Mouse (Mus musculus) urinary bladder, adult 18-20 months (tissue): ENCODE measurements around the gene Xpr1.

ENCODE experiments used
- DNase-seq, 2 experiments: peaks; one replicate each; pipeline ENCODE4 v3.0.0; 2022; ENCODE audit warnings: low spot score in 2 of 2, mixed read lengths in 2 of 2

Xpr1 gene

GRCm38 (mm10) chr1:155407697-155408576 is 9.3 kb downstream of the Xpr1 start:
- no peak for DNase-seq

DNA sequence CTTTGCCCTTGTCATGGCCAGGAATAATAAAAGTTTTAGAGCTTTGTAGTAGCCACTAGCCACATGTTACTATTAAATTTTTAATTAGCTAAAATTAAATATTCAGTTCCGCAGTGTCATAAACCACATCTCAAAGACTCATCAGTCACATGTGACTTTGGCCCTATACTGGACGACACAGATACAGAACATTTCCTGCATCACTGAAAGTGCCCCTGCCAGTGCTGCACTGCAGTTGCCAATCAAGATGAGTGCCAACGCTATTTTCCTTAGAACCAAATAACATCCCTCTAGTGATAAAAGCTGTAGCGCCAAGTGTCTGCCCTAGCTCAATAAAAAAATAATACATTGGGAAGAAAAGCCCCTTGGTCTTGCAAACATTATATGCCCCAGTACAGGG is 17.2 kb downstream of the Xpr1 start:
- no peak for DNase-seq

DNA sequence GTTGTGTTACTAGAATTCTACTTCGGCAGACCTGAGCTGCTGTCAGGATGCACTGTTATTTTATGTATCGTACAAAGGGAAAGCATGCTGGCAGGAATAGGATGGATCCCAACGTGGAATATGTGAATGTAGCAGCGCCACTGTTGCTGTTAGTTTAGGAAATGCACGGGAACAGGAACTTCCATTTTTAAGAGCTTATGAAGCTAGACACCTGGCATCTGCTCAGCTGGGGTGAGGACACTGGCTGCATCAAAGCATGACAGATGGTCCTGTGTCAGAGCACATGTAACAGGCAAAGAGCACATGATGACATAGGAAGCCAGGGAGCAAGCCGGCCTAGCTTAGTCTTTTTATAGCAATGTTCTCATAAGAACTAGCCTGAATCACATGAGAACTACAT is 22.4 kb downstream of the Xpr1 start:
- no peak for DNase-seq

- no peak for DNase-seq
Measured at GRCm38 (mm10) chr1:155394021-155394420, 23.2 kb downstream of the Xpr1 start.

GRCm38 (mm10) chr1:155392825-155393224 is 24.4 kb downstream of the Xpr1 start:
- no peak for DNase-seq

DNA sequence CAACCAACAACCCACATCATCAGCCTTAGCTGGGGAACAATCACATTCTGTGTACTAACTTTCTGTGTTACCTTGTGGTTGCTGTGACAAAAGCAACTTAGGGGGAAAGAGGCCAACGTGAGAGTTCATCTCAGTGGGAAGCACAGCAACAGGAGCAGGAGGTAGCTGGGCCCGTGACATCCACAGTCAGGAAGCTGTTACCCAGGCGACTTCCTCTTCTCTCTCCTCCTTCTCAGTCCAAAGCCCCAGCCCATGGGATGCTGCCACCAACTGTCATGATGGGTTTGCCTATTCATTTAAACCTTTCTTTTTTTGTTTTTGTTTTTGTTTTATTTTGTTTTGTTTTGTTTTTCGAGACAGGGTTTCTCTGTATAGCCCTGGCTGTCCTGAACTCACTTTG is 25.7 kb downstream of the Xpr1 start:
- no peak for DNase-seq

DNA sequence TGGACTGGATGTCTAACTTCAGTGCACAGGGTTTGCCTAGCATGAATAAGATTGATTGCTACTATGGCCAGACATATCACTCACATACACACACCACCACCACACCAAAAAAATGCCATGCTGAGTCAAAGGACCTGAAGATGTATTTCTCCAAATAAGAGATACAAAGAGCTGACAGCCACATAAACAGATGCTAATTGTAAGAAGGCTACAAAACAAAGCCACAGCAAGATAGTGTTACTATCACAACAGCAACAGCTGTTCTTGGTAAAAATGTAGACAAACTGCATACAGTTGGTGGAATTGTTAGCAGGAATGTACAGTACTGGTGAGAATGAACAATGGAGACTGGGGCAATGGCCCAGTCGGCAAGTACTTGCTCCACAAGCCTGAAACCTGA is 28.8 kb downstream of the Xpr1 start:
- DNase-seq = no peak

DNA sequence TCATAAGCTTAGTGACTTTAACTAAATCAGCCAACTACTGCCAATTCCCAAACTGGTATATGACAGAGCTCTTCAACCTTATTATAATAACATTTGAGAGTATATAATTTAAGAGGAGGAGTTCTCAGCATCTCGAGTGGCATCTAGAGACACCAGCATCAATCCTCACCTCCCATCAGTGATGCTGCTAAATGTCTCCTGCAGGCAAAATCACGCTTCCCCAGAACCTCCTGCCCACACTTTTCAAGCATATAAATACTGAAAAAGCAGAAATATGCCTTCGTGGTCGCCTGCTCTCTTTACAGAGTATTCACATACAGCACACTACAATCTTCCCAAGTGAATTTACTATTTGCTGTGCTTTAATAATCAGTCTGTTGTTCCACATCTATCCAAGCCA is 30.7 kb downstream of the Xpr1 start:
- no peak for DNase-seq

DNA sequence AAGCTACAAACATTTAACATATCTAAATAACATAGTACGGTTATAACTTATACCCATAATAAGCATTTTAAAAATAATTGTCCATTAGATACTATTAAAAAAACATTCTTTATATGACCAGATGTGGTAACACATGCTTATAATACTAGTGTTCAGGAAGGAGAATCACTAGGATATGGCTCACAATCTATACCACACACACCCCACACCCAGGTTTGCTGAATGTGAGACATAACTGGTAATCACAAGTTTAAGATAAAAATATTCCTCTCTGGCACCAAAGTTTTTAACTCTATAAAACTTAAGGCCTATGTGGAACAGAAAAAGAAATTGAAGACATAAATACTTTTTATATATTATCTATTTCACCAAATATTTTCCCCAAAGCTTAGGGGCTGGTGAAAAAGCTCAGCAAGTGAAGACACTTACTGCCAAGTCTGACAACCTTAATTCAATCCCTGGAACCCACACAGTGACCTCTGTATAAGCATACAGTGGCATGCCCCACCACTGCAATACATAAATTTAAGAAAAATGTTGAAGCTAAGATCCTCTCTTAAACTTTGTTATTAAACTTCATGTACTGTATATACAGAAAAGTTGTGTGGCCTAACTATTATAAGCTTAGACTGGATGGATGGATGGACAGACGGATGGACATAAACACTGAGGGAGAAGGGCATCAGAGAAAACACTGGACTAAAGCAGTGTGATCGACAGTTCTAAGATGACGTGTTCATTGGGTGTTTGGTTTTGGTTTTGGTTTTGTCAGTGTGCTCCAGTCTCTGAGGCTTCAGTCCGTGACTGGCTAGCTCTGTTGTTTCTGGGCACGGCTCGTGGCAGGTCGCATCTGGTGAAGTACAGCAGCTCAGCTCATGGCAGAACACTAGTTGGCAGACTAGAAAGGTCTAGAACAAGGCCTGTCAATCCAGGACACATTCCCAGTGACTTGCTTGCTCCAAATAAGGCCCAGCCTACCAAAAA is 33.6 kb downstream of the Xpr1 start:
- DNase-seq = no peak

DNA sequence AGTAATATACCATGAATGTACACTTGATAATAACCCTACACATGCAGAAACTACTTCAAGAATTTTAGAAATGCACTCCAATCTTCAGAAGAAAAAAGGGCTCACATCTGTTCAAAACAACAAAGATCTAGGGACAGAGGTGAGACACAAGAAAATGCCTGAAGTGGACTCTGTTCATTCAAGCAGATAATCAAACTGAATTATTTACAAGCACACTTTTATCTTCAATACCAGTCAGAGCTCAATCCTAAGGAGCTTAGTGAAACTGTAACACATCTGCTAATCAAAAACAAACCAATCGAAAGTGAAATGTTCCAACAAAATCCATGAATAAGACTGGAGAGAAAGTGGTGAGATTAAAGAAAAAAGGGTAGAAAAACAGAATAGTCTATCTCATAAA is 35.3 kb downstream of the Xpr1 start:
- no peak for DNase-seq

- no peak for DNase-seq
Measured at GRCm38 (mm10) chr1:155379289-155379688, 37.9 kb downstream of the Xpr1 start.

DNA sequence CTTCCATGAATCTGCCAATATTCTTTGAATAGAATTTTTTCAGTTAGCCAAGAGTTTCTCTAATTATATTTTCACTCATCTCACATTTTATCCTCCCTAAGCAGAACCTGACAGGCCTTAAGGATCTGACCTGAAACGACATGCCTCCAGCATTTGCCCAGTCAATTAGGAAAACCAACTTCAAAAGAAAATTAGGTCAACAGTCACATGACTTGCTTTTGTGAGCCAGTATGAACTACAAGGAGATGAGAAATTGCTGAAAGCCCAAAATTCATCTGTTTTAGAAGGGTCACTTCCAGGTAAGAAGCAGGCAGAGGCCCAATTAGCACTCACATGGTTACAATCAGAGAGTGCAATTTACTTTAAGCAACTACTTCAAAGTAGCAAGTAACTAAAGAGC is 44.4 kb downstream of the Xpr1 start:
- DNase-seq = no peak

GRCm38 (mm10) chr1:155370075-155370658 is 47.0 kb downstream of the Xpr1 start:
- DNase-seq = no peak

DNA sequence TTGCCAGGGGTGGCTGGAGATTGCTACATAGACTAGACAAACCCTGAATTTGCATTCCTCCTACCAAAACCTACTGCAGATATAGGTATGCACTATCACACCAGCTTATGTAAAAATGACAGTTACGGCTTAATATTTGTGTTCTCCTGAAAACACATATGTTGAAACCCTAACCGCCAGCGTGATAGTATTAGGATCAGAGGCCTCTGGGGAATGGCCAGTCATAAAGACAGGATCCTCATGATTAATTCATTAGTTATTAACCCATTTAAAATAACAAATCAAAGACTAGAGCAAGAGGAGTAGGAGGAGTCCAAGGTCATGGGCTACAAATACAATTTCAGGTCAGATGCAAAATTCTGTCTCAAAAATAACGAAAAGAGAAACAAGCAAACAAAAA is 50.8 kb downstream of the Xpr1 start:
- no peak for DNase-seq

DNA sequence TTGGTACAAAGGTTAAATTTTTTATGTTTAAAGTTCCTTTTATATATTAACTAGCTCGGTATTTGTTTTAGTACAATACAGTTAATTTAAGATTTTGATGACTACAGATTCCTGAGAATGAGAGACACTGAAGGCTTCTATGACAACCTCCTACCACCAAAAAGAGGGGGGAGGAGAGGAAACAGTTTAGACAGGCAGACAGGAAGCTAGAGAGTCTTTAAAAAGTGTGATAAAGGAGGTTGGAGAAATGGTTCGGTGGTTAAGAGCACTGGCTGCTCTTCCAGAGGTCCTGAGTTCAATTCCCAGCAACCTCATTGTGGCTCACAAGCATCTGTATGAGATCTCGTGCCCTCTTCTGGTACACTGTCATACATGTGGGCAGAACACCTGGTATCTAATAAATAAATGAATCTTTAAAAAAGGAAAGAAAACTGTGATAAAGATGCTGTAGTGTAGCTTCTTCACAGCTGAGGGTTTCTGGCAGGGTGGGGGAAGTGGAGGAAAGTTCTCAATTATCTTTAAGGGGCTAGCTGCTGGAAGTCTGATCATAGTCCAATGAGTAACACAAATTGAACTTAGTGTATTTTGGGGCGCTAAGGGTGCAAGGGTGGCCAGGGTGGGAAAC is 55.6 kb downstream of the Xpr1 start:
- DNase-seq = no peak

- DNase-seq = no peak
Measured at GRCm38 (mm10) chr1:155353096-155353495, 64.1 kb downstream of the Xpr1 start.

DNA sequence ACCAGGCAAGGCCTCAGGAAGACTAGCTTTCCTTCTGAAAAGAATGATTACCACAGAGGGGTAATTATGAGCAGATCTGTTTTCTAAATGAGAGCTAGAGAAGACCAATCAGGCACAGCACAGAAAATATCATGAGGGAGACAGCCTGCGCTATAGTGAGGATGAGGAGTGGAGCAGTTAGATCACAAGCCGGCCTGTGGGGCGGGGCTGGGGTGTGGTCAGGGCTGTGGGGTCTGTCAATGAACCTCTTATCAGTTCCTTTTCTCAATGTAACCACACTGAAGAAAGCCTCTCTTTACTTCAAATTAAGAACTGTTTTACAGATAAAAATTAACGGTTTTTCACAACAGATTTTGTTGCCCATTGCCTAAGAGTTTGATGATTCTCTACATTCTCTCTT is 65.7 kb downstream of the Xpr1 start:
- no peak for DNase-seq

GRCm38 (mm10) chr1:155348491-155348890 is 68.7 kb downstream of the Xpr1 start:
- DNase-seq = no peak

GRCm38 (mm10) chr1:155347339-155347738 is 69.9 kb downstream of the Xpr1 start:
- no peak for DNase-seq

GRCm38 (mm10) chr1:155344019-155344418 is 73.2 kb downstream of the Xpr1 start:
- DNase-seq = no peak

GRCm38 (mm10) chr1:155339622-155340021 is 77.6 kb downstream of the Xpr1 start:
- no peak for DNase-seq

DNA sequence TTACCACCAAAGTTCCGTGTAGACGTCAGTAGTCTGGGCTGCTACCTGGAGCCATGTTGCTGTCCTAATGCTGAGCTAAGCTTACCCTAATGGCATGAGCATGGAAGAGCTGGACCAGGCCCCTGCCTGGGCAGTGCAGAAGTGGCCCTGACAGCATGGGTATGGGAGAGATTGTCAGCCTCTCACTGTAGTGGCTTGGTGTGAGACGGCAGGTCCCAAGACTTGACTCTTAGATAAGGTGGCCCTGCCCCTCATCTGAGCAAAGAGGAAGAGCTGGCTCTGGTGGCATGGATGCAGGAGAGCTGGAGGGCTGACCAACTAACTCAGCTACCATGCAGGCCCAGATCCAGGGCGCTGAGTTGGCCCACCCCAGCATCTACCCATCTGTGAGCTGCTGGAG is 79.9 kb downstream of the Xpr1 start:
- DNase-seq = no peak
